Mouse (Mus musculus) layer of hippocampus, postnatal 10 days (tissue): Measurements from ENCODE around the gene Trabd2b. TPM values are rescaled to one million over a fixed set of nuclear protein-coding genes. Genes with fewer than 3 reads are reported as not detected.

Experiments
- DNase-seq, 2 experiments: peaks; one replicate each; pipeline ENCODE4 v3.0.0; 2021; ENCODE audit warnings: low spot score in 2 of 2
- total RNA-seq, 2 experiments: library from RNA; stranded (reverse); gene quantifications; 2 replicates each; pipeline ENCODE4 v1.2.3; 2021

The Trabd2b gene
- total RNA-seq, 2 experiments from 2014 or later, result 1.3 to 1.5 TPM

GRCm38 (mm10) chr4:114389653-114390052, 16.9 kb upstream of the Trabd2b start:
- DNase-seq, result no peak

- DNase-seq, result no peak
Observed at GRCm38 (mm10) chr4:114397625-114398024, 8.9 kb upstream of the Trabd2b start.

- DNase-seq, result no peak
Observed at GRCm38 (mm10) chr4:114399821-114400220, 6.7 kb upstream of the Trabd2b start.

- no peak for DNase-seq
Observed at GRCm38 (mm10) chr4:114401993-114402731, 4.4 kb upstream of the Trabd2b start.

- peak; percentile 82 to 88 for DNase-seq
Observed at GRCm38 (mm10) chr4:114405682-114406354, 706 bp upstream of the Trabd2b start.

GRCm38 (mm10) chr4:114407516-114407915, 992 bp downstream of the Trabd2b start:
- DNase-seq, result no peak

- DNase-seq, result no peak
Observed at GRCm38 (mm10) chr4:114408298-114408697, 1.8 kb downstream of the Trabd2b start.

GRCm38 (mm10) chr4:114408890-114409480, 2.5 kb downstream of the Trabd2b start:
- DNase-seq, result no peak

- DNase-seq, result no peak
Observed at GRCm38 (mm10) chr4:114409511-114409910, 3.0 kb downstream of the Trabd2b start.

- no peak for DNase-seq
Observed at GRCm38 (mm10) chr4:114410026-114410425, 3.5 kb downstream of the Trabd2b start.

GRCm38 (mm10) chr4:114410443-114410842, 3.9 kb downstream of the Trabd2b start:
- no peak for DNase-seq

- no peak for DNase-seq
Observed at GRCm38 (mm10) chr4:114410958-114411661, 4.6 kb downstream of the Trabd2b start.

- no peak for DNase-seq
Observed at GRCm38 (mm10) chr4:114411846-114412390, 5.4 kb downstream of the Trabd2b start.

- no peak for DNase-seq
Observed at GRCm38 (mm10) chr4:114415925-114416645, 9.6 kb downstream of the Trabd2b start.

GRCm38 (mm10) chr4:114420154-114420553, 13.6 kb downstream of the Trabd2b start:
- no peak for DNase-seq

GRCm38 (mm10) chr4:114423084-114423483, 16.6 kb downstream of the Trabd2b start:
- no peak for DNase-seq

- no peak for DNase-seq
Observed at GRCm38 (mm10) chr4:114425808-114426207, 19.3 kb downstream of the Trabd2b start.

GRCm38 (mm10) chr4:114432742-114433141, 26.2 kb downstream of the Trabd2b start:
- DNase-seq, result no peak

- no peak for DNase-seq
Observed at GRCm38 (mm10) chr4:114433440-114433839, 26.9 kb downstream of the Trabd2b start.

- no peak for DNase-seq
Observed at GRCm38 (mm10) chr4:114434766-114435165, 28.2 kb downstream of the Trabd2b start.

GRCm38 (mm10) chr4:114435381-114435780, 28.9 kb downstream of the Trabd2b start:
- DNase-seq, result no peak
